Mouse (Mus musculus): ENCODE measurements around the gene Pigp.
A peak's percentile ranks its signal among the peaks of the same experiment; 100 is the strongest.
"Not testable (repeated sequence)": the region's sequence is repeated elsewhere in the genome, so short reads cannot be mapped to it uniquely, and the experiment has no call there.

The Pigp gene

GRCm38 (mm10) chr16:94358091-94358490 is 13.6 kb downstream of the Pigp start:
- DNase-seq (ENCODE audit: low spot score), result no peak

- DNase-seq (ENCODE audit: low spot score), result no peak
Observed at GRCm38 (mm10) chr16:94356776-94357494, 14.7 kb downstream of the Pigp start.

- no peak for DNase-seq (ENCODE audit: low spot score)
Observed at GRCm38 (mm10) chr16:94356046-94356445, 15.6 kb downstream of the Pigp start.

GRCm38 (mm10) chr16:94354450-94354849 is 17.2 kb downstream of the Pigp start:
- DNase-seq (ENCODE audit: low spot score), result no peak

GRCm38 (mm10) chr16:94350287-94350677 is 21.4 kb downstream of the Pigp start:
- no peak for DNase-seq (ENCODE audit: low spot score)

GRCm38 (mm10) chr16:94349588-94350286 is 21.9 kb downstream of the Pigp start:
- no peak for DNase-seq (ENCODE audit: low spot score)

GRCm38 (mm10) chr16:94348779-94349178 is 22.9 kb downstream of the Pigp start:
- DNase-seq (ENCODE audit: low spot score), result no peak

GRCm38 (mm10) chr16:94347080-94347731 is 24.4 kb downstream of the Pigp start:
- no peak for DNase-seq (ENCODE audit: low spot score)

- DNase-seq (ENCODE audit: low spot score), result no peak
Observed at GRCm38 (mm10) chr16:94345733-94346132, 25.9 kb downstream of the Pigp start.

- not testable (repeated sequence) for DNase-seq (ENCODE audit: low spot score)
Observed at GRCm38 (mm10) chr16:94339164-94340160, 32.2 kb downstream of the Pigp start.

GRCm38 (mm10) chr16:94335656-94336055 is 36.0 kb downstream of the Pigp start:
- DNase-seq (ENCODE audit: low spot score), result no peak

- peak; percentile 45 for DNase-seq (ENCODE audit: low spot score)
Observed at GRCm38 (mm10) chr16:94331886-94332252, 39.8 kb downstream of the Pigp start.

- DNase-seq (ENCODE audit: low spot score), result no peak
Observed at GRCm38 (mm10) chr16:94331233-94331885, 40.3 kb downstream of the Pigp start.

- DNase-seq (ENCODE audit: low spot score), result no peak
Observed at GRCm38 (mm10) chr16:94330429-94330828, 41.2 kb downstream of the Pigp start.

GRCm38 (mm10) chr16:94328881-94329867 is 42.5 kb downstream of the Pigp start:
- no peak for DNase-seq (ENCODE audit: low spot score)

GRCm38 (mm10) chr16:94327781-94328711 is 43.6 kb downstream of the Pigp start, which contains the start of gene Ripply3:
Gene Ripply3 (plus strand): TSS chr16:94328420.
- DNase-seq (ENCODE audit: low spot score), result peak; percentile 66

- DNase-seq (ENCODE audit: low spot score), result no peak
Observed at GRCm38 (mm10) chr16:94326008-94326407, 45.6 kb downstream of the Pigp start.

GRCm38 (mm10) chr16:94323681-94324080 is 48.0 kb downstream of the Pigp start:
- no peak for DNase-seq (ENCODE audit: low spot score)

- DNase-seq (ENCODE audit: low spot score), result no peak
Observed at GRCm38 (mm10) chr16:94320223-94320622, 51.4 kb downstream of the Pigp start.
